Mouse (Mus musculus) small intestine, adult 2 months (tissue): ENCODE data around the gene Fryl. TPM values are rescaled to one million over a fixed set of nuclear protein-coding genes. Genes with fewer than 3 reads are reported as not detected.

Experiments used
- H3K27ac ChIP-seq: fragments of 200-500 bp; 2 replicates; pipeline ENCODE4 v1.5.1; 2012; ENCODE audit warnings: low read depth, low read length, control low read depth, inconsistent platforms; ENCODE audit not compliant: insufficient read depth
- H3K27me3 ChIP-seq: fragments of 200-500 bp; 2 replicates; pipeline ENCODE4 v1.6.1; 2012; ENCODE audit warnings: mild to moderate bottlenecking, moderate library complexity, low read length, inconsistent platforms; ENCODE audit not compliant: control insufficient read depth, insufficient read depth
- H3K36me3 ChIP-seq: fragments of 200-500 bp; 2 replicates; pipeline ENCODE4 v1.6.1; 2012; ENCODE audit warnings: mild to moderate bottlenecking, low read length, control low read depth, inconsistent platforms; ENCODE audit not compliant: control insufficient read depth, insufficient read depth
- H3K4me1 ChIP-seq: fragments of 200-500 bp; 2 replicates; pipeline ENCODE4 v1.6.1; 2012; ENCODE audit warnings: low read length, inconsistent platforms, mixed read lengths; ENCODE audit not compliant: control insufficient read depth, insufficient read depth, insufficient read length
- H3K4me3 ChIP-seq: fragments of 200-500 bp; 2 replicates; pipeline ENCODE4 v1.5.1; 2012; ENCODE audit warnings: low read depth, mild to moderate bottlenecking, control low read depth, inconsistent platforms, low read length, moderate library complexity
- CTCF ChIP-seq: fragments of 200-500 bp; IDR thresholded peaks from 2 replicates; pipeline ENCODE4 v1.5.1; 2012; ENCODE audit warnings: low read depth, mild to moderate bottlenecking, control low read depth, inconsistent platforms, low read length, moderate library complexity, mixed read lengths; ENCODE audit not compliant: insufficient replicate concordance, insufficient read length; ENCODE audit errors: extremely low read depth
- POLR2A ChIP-seq: fragments of 200-500 bp; IDR thresholded peaks from 2 replicates; pipeline ENCODE4 v1.6.1; 2012; ENCODE audit warnings: low read depth, mild to moderate bottlenecking, control low read depth, inconsistent platforms, low read length, moderate library complexity
- WGBS: fragments of 180-500 bp; shearing (Covaris S2); methylation state at CpG from one replicate; pipeline ENCODE4 v1.1.7; 2018; 5-methylcytosine and 5-hydroxymethylcytosine counted together
- polyA plus RNA-seq: library from polyadenylated mRNA; depleted of rRNA; stranded (reverse); fragments of >200 nt; gene quantifications from 2 replicates; pipeline ENCODE4 v1.2.3, GENCODE M21; 2012

Fryl gene
- polyA plus RNA-seq, 1 experiment, result 104 TPM

- no peak for TF ChIP-seq POLR2A
- no peak for TF ChIP-seq CTCF
- Histone ChIP-seq H3K27ac (no peak overlapping the region), H3K36me3 (peaks cover 16% of the 10 kb centered on the region), H3K27me3 (no peaks in the 10 kb centered on the region), H3K4me3 (no peak overlapping the region), H3K4me1 (peaks cover 2% of the 10 kb centered on the region; the same call in 1 of the 2 replicates)
- WGBS, result 80% methylated on average over 9 of the region's 9 CpGs
Observed at GRCm38 (mm10) chr5:73206722-73207121, 49.7 kb downstream of the Fryl start.

DNA sequence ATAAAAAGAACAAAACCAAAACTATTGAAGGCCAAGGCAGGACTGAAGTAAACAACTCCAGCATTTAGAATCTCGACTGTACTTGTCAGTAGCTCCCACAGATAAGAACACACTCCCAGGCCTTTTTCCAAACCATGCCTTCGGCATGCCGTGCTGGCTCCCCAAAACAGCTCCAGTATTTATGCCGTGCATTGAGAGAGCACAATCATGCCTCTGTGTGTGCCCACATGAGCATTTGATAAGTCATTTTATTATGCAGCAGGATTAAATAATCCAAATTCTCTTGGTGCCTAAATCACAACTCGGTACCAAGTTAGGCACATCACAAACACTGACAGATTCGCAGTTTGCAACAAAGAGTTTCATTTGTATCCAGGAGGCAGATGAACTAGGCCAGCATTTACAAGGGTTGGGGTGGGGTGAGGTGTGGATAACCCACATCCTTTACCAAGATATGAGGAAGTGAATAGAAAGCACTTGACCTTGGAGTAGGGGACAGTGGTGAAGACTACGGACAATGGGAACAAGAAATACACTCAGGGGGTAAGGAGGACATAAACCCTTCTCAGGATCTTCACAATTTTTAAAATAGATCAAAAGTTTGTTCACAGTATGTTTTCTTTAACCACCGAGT, 50.3 kb downstream of the Fryl start:
- 68% methylated on average over 8 of the region's 8 CpGs for WGBS
- H3K27ac ChIP-seq, result no peak overlapping the region
- TF ChIP-seq POLR2A (no peak), CTCF (no peak)
- no peak overlapping the region for H3K4me3 ChIP-seq
- no peaks in the 10 kb centered on the region for H3K27me3 ChIP-seq
- peaks cover 2% of the 10 kb centered on the region; the same call in 1 of the 2 replicates for H3K4me1 ChIP-seq
- H3K36me3 ChIP-seq, result peaks cover 16% of the 10 kb centered on the region

DNA sequence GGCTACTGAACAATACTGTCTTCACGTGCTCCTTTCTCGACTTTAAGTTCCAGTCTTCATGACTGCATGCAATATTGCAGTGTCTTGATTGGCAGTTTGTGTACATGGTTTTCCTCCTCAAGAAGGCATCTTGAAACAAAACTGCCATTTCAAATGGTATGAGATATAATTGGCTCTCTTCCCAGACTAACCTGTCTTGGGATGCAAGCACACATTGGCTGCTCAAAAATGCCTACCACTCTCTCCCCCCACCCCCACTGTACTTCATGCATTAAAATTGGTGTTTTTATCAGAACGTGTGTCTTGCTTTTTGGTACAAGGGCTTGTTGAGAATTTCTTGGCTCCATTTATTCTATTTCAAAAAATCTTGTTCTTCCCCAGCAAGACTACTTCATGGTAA, 51.4 kb downstream of the Fryl start:
- no peaks in the 10 kb centered on the region for H3K27me3 ChIP-seq
- TF ChIP-seq POLR2A (no peak), CTCF (no peak)
- H3K4me1 ChIP-seq, result peaks cover 2% of the 10 kb centered on the region; the same call in 1 of the 2 replicates
- no peak overlapping the region for H3K27ac ChIP-seq
- peaks cover 10% of the 10 kb centered on the region; the same call in 1 of the 2 replicates for H3K36me3 ChIP-seq
- 92% methylated on average over 3 of the region's 3 CpGs for WGBS
- no peak overlapping the region for H3K4me3 ChIP-seq

GRCm38 (mm10) chr5:73202498-73202897, 53.9 kb downstream of the Fryl start:
- Histone ChIP-seq H3K27me3 (no peaks in the 10 kb centered on the region), H3K36me3 (peaks cover 7% of the 10 kb centered on the region; the same call in 1 of the 2 replicates), H3K4me3 (no peak overlapping the region), H3K4me1 (peaks cover 5% of the 10 kb centered on the region; the same call in 1 of the 2 replicates), H3K27ac (no peak overlapping the region)
- TF ChIP-seq CTCF (no peak), POLR2A (no peak)
- WGBS, result 89% methylated on average over 6 of the region's 6 CpGs

GRCm38 (mm10) chr5:73202077-73202476, 54.3 kb downstream of the Fryl start:
- peaks cover 5% of the 10 kb centered on the region; the same call in 1 of the 2 replicates for H3K4me1 ChIP-seq
- no peak overlapping the region for H3K27ac ChIP-seq
- no peaks in the 10 kb centered on the region for H3K27me3 ChIP-seq
- peaks cover 7% of the 10 kb centered on the region; the same call in 1 of the 2 replicates for H3K36me3 ChIP-seq
- no peak for TF ChIP-seq CTCF
- no peak for TF ChIP-seq POLR2A
- WGBS, result 76% methylated on average over 8 of the region's 8 CpGs
- no peak overlapping the region for H3K4me3 ChIP-seq

GRCm38 (mm10) chr5:73200387-73201384, 55.7 kb downstream of the Fryl start:
- TF ChIP-seq CTCF, result no peak
- TF ChIP-seq POLR2A, result no peak
- H3K27ac ChIP-seq, result no peak overlapping the region
- H3K36me3 ChIP-seq, result peaks cover 5% of the 10 kb centered on the region; the same call in 1 of the 2 replicates
- H3K4me3 ChIP-seq, result no peak overlapping the region
- H3K27me3 ChIP-seq, result no peaks in the 10 kb centered on the region
- WGBS, result 59% methylated on average over 16 of the region's 16 CpGs
- H3K4me1 ChIP-seq, result peaks cover 5% of the 10 kb centered on the region; the same call in 1 of the 2 replicates
